Mouse (Mus musculus): ENCODE results near the gene Fbxo7.

DNA sequence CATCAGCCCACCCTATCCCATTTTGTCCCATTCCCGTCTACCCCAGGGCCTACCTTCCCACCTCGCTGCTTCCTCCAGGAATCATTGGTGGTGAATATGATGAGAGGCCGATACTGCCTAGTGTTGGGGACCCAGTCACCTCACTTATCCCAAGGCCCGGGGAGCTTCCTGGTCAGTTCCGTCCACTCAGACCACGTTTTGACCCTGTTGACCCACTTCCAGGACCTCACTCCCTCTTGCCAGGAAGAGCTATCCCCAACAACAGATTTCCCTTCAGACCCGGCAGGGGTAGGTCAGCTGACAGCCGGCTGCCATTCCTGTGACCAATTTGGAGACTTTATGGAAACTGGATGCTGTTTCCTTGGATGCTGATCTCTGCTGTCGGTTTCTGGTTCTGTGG lies 26.0 kb downstream of the Fbxo7 start:
- TF ChIP-seq CTCF (IDR thresholded peaks at IDR 0.05; ENCODE audit: borderline replicate concordance, insufficient read depth, low read length) = no peak
- no peak for TF ChIP-seq POLR2A (IDR thresholded peaks at IDR 0.05; ENCODE audit: low read depth, low read length)

Data from embryonic fibroblast, embryonic 13.5 days (primary cell).